Mouse (Mus musculus) left cerebral cortex, postnatal 36 days (tissue): ENCODE data around the gene Gm21788. TPM values are rescaled to one million over a fixed set of nuclear protein-coding genes. Genes with fewer than 3 reads are reported as not detected.
"Not testable (repeated sequence)": the region's sequence is repeated elsewhere in the genome, so short reads cannot be mapped to it uniquely, and the experiment has no call there.

ENCODE experiments used
- DNase-seq, 2 experiments: peaks; one replicate each; pipeline ENCODE4 v3.0.0; 2021 to 2022; ENCODE audit warnings: low spot score in 2 of 2, mixed read lengths in 1 of 2
- intact Hi-C: fragments of 180-260 bp; cut with DNase I; formaldehyde crosslinking; loops from one replicate; pipeline ENCODE4 v1.15.1; 2025
- total RNA-seq, 2 experiments: library from RNA; stranded (reverse); gene quantifications; 2 replicates each; pipeline ENCODE4 v1.2.3; 2021

The Gm21788 gene
- total RNA-seq, result not detected

DNA sequence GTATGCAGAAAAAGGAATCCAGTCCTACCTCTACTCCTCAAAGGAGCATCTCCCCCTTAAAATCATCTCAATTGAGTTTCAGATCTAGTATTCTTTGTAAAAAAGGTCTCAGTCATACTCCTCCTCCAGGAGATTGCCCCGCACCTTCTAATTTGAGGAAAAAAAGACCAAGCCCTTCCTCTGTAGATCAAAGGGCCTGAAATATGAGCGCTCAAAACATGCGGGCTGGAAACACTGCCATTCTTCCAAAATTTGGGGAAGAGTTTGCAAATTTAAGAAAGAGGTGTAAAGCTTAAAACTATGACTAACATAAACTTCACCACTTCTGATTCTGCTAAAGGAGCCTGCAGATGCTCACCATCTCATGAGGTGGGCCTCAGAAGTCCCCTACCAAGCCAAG lies at the start of gene Gm21788:
Gene Gm21788 (plus strand): TSS at position 301 of the 400 bp plus-strand sequence.
- intact Hi-C loops, DNase-seq: not testable (repeated sequence)

Other genes with a start within 250 kb of the Gm21788 start
- not detected for gene Gm21244, start 235.7 kb upstream of the Gm21788 start, total RNA-seq
- not detected for gene Gm28998, start 151.2 kb upstream of the Gm21788 start, total RNA-seq
- gene Gm20826, start 233.5 kb downstream of the Gm21788 start, total RNA-seq, result under 1 TPM in 1 of 2 experiments, not detected in 1; 0.11 TPM